Mouse (Mus musculus) CD4-positive, CD25-positive, alpha-beta regulatory T cell, adult 2 months (primary cell): ENCODE measurements around the gene Eif3i.

ENCODE experiments used
- DNase-seq: peaks from one replicate; pipeline ENCODE4 v3.0.0-alpha.2; 2012; ENCODE audit warnings: low read depth, low spot score

Eif3i gene

GRCm38 (mm10) chr4:129600233-129601158 lies at the start of gene Eif3i, which contains the start of gene Tmem234:
Gene Eif3i, minus strand, starts transcription at chr4:129600648.
Gene Tmem234, plus strand, starts transcription at chr4:129600668.
- peak; percentile 91 for DNase-seq

DNA sequence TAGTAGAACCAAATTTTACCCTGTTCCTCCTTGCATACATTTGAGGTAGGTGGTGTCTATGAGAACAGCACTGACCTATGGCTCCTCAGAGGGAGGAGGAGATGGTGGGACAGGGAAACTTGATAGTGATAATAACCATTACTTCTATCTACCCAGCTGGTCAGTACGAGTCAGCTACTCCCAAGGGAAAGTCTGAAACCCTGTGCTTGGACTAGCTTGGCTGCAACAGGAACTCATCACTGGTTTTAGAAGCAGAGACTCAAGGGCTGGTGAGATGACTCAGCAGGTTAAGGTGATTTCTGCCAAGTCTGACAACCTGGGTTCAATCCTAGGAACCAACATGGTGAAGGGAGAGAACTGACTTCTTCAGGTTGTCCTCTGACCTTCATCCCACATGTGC lies 48.2 kb upstream of the Eif3i start:
- DNase-seq = no peak

- no peak for DNase-seq
Measured at GRCm38 (mm10) chr4:129645204-129645603, 44.8 kb upstream of the Eif3i start.

DNA sequence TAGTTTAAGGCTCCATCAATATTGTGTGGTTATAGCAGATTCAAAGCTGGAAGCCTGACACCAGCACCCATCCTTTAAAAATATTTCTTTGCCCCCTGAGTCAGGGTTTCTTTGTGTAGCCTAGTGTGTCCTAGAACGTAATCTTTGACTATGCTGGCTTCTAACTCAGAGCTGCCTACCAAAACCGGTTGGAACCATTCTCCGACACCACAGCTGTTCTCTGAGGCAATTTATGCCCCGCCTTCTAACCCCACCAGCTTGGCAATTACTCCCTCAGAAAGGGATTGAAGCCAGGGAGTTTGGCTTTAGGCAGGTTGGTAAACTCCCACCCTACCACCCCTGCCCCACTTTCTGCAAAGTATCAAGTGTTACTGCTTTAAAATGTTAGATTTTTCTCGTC lies 41.3 kb upstream of the Eif3i start:
- no peak for DNase-seq

DNA sequence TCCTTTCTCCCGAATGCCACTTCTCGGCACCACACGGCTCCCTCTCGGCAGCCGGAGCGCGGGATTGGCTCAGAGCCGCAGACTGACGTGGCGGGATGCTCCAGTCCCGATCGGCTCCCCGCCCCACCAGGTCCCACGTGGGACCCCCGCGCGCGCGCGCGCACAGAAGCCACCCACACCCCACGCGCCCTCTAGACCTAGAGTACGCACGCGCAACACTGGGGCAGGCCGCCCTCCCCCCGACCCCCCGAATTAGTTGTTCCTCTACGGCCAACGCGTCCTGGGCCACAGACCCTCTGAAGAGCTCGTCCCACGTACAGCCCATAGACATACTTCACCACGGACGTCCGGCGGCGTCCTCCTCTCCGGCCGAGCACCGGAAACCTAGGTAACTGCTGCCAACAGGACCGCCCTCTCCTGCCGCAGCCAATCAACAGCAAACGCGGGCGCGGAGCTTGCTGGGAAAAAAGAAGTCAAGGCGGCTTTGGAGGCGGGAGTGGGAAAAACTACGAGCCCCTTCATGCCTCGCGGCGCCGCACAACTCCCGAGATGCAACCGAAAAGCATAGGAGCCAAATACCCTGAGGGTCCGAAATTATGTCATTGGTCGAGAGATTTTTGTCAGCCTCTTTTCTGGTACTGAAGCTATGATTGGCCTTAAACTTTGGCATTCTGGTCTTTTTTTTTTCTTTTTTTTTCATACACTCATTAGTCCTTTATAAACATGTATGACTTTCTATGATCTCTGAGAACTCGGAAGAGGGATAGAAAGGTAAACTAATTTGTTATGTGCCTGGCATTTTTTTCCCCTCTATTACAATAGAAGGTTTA lies 40.4 kb upstream of the Eif3i start, which contains the start of gene Txlna:
Txlna (minus strand) TSS at position 428 of the 830 bp plus-strand sequence.
- DNase-seq = peak; percentile 94

DNA sequence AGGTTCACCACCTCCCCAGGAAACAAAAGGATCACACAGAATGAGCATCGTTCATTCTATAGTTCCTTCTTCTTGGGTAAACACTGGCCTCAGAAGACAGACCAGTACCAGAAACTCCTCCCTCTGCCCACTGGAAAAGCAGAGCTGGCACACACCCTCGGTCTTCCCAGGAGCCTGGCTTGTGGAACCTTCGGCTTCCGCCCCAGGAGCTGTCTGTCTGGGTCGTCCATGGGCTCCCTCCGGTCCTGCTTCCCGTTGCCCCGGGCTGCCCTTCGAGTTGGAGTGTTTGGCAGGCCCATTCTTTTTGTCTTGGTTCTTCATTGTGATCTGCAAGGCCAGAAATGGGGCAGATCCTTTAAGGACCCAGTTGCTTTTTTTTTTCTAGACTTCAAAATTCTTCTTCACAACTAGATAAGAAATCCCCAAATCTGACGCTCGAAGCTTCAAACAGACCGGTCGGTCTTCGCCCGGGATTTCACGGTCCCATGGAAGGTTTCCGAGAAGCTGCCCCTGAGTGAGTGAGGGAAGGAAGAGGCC lies 39.7 kb upstream of the Eif3i start:
- DNase-seq = peak; percentile 28

DNA sequence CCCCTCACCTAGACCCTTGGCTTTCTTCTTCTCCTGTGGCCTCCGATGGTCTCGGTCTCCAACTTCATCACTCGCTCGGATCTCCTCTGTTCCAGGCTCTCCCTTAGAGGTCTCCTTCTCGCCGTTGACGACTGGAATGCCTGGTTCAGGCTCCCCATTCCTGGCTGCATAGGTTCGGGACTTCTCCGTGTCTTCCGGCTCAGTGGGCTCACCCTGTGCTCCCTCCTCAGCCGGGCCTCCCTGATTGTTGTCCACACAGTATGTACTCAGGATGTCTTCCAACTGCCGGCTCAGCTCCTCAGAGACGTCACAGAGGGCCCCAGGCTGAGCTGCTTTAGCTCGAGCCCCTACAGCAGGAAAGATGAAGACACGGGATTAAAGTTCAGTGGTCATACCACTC lies 38.8 kb upstream of the Eif3i start:
- DNase-seq = no peak

DNA sequence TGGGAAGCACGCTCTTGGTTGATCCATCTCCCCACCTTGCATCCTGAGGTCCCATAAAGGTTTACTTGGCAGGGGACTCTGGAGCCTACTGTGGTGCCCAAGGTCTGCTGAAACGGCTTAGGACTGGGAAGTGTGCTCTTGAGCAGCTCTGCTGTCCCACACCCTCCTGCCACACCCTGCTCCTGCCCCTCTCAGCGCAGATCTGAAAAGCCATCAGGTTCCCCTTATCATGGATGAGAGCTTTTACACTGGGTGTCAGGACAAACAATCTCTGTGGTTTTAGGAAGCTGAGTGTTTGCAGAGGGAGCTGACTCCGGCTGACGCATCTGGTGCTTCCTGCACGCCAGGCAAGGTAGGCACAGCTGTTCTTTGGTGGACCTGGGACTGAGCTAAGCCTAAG lies 33.4 kb upstream of the Eif3i start:
- DNase-seq = no peak

DNA sequence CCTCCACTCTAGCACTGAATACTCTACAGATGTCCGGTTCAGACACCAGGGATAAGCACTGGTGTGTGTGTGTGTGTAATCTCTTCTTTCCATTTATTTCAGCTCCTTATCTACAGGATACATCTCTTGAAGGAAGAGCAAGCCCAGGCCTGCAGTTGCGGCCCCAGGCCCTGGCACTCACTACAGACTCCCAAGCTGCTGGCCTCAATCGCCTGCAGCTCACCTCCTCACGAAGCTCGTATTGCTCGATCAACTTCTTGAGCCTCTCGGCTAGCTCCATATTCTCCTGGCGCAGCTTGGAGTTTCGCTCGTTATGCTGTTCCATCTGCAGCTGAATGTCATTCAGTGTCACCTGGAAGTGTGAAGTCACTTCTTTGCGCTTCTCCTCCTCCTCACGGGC lies 31.4 kb upstream of the Eif3i start:
- DNase-seq = no peak

DNA sequence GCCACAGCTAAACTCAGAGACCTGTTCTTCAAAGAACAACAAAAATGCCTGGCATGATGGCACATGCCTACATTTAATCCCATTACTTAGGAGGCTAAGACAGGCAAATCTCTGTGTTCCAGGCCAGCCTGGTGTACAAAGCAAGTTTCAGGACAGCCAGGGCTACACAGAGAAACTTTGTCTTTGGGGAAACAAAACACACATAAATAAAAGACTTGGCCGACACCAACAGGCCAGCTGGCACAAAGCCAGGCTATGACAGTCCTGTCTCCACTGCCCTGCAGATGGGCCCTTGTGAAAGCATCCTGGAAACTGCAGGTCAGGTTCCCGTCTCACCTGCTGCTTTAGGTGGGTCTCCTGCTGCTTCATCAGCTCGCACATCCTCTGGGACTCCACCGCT lies 30.5 kb upstream of the Eif3i start:
- DNase-seq = no peak

- no peak for DNase-seq
Measured at GRCm38 (mm10) chr4:129626035-129626434, 25.6 kb upstream of the Eif3i start.

DNA sequence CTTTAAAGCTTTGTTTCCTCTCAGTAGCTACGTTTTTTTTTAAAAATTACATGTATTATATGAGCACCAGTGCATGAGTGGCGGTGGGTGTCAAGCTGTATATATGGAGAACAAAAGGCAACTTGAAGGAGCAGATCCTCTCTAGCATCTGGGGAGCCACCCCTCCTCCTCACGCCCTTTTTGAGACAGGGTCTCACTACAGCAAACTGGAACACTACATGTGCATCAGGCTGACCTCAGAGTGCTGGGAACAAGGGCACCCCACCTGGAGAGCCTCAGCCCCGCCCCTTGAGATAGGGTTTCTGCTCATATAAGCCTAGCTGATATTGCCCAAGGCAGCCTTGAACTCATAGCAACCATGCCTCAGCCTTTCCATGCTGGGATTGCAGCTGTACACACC lies 25.0 kb upstream of the Eif3i start:
- DNase-seq = no peak

DNA sequence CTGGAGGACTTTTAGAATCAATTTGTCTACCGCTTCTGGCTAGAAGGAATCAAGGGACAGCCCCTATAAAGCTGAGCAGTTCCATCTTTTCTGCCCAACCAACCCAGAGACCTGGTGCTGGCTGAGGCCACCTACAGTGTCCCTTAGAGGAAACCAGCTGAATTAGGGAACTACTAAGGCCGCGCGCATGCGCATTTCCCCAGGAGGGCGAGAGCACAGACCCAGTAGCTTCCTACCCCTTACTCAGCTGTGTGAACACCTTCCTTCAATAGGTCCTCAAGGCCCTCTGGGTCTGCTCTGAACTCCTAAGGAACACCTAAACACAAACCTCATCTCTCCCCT lies 24.6 kb upstream of the Eif3i start:
- peak; percentile 79 for DNase-seq

DNA sequence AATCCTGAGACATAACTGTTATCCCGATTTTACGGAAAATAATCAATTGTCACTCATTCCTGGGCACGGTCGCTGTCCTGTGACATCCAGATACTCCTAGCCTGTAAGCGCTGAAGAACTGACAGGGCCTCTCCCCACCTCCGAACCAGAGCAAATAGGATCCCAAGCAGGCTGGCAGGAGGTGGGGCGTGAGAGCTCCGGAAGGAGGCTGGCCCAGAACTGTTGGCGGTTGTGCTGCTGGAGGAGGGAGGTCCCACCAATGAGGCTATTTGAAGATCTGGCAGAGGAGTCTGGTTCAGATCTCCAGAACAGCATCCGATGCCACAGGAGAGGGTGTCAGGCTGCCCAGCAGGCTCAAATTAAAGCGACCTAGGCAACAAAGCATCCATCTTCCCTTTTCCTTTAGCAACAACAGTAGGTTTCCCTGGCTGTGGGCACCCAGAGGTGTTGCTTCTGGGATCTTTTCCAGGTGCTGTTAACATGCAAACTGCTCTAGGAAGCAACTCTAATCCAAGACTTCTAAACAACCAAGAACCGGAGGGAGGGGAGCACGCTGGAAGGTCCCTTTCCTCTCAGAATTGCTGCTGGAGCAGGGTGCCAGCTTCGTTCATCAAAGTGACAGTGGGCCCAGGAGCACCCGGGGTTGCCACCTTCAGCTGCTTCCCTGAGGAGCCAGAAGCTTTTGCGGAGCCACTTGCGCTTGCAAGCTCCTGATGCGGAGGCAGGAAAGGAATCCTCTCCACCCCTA lies 24.0 kb upstream of the Eif3i start:
- DNase-seq = peak; percentile 95

- no peak for DNase-seq
Measured at GRCm38 (mm10) chr4:129623681-129624091, 23.2 kb upstream of the Eif3i start, which contains the start of gene Ccdc28b. Gene Ccdc28b, minus strand, starts transcription at chr4:129623947.

DNA sequence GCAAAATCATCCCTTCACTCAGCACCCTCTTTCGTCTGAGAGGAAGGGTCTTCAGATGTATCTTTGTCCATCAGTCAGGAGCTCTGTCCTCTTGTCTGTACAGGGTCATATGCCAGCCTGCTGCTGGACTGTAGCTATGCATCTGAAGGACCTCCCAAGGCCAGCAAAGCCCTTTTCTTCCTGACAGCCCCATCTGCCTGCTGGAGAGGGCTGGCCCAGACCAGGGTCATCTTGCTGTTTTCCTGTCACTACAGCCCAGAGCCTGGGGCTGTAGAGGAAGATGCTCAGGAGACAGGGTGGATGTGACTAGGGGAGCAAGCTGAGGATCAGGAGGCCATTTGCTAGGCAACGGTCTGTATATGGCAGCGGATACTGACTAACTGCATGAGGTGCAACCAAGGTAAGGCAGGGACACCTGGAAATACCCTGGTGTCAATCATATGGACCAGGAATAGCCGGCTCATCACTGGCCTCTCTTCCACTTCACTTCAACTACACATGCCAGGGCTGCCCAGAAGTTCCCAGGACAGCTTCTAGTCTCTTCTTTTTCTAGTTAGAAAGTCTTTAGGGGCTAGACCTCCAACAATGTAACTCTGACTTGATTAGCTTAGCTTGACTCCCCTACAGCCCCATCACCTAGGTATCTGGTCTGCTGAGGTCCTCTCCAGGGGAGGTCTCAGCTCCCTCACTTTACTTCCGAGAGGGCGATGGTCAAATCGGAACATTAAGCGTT lies 22.5 kb upstream of the Eif3i start:
- no peak for DNase-seq

GRCm38 (mm10) chr4:129622120-129622802 lies 21.8 kb upstream of the Eif3i start:
- DNase-seq = no peak

GRCm38 (mm10) chr4:129621283-129621841 lies 20.9 kb upstream of the Eif3i start:
- peak; percentile 44 for DNase-seq

DNA sequence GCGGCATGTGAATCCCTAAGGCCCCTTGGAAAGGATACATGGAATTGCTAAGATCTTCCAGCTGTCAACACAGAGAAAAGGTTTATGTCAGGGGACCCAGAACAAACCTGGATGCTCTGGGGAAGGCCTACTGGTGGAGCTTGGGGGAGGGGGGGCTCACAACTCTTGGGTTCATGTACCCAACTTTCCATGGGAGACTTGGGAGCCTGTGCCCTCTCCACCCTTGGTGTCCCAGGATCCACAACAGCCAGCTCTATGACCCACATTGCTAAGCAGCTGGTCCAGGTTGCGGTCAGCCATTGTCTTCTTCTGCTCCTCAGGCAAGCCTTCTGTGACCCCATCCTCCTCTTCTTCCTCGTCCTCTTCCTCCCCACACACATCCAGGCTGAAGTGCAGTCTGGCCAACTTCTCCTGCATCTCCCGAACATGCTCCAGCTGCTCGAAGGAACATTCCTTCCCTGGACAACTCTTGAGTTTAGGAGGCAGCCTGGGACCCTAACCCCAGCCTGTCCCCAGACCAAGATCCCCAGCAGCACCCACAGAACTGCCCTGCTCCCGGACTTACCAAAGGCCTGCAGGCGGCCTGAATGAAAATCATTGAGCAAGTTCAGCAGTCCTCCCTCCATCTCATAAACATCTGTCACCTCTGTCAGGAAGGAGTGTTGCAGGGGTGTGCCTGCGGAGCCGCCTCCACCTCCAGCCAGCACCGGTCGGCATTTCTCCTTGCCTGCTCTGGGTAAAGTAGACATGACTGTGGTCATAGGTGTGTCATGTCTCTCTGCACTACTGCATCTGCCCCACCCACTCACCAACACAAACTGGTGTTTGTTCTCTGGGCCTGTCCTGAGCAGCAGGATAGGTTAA lies 20.2 kb upstream of the Eif3i start:
- DNase-seq = no peak
